Mouse (Mus musculus) gastrocnemius, postnatal 14 days (tissue): ENCODE data around the gene Ifngr1. TPM values are rescaled to one million over a fixed set of nuclear protein-coding genes. Genes with fewer than 3 reads are reported as not detected.
A peak's percentile ranks its signal among the peaks of the same experiment; 100 is the strongest.
"Not testable (repeated sequence)": the region's sequence is repeated elsewhere in the genome, so short reads cannot be mapped to it uniquely, and the experiment has no call there.

Source experiments
- DNase-seq: peaks from one replicate; pipeline ENCODE4 v3.0.0; 2021; ENCODE audit warnings: mixed read lengths
- intact Hi-C: fragments of 180-260 bp; cut with DNase I; formaldehyde crosslinking; loops from one replicate; pipeline ENCODE4 v1.15.1; 2025; ENCODE audit warnings: low total_unique reads
- total RNA-seq, 2 experiments: library from RNA; stranded (reverse); gene quantifications; 2 replicates each; pipeline ENCODE4 v1.2.3; 2021

The Ifngr1 gene
- total RNA-seq, 2 experiments from 2014 or later: 30.3 to 46.9 TPM

GRCm38 (mm10) chr10:19584064-19584463, 7.7 kb upstream of the Ifngr1 start:
- DNase-seq: peak; percentile 21
- intact Hi-C loops: no loop called here

- DNase-seq: no peak
- intact Hi-C loops: no loop called here
These were observed 6.9 kb upstream of the Ifngr1 start for GRCm38 (mm10) chr10:19584846-19585245.

- intact Hi-C loops: no loop called here
- no peak for DNase-seq
These were observed 5.9 kb upstream of the Ifngr1 start for GRCm38 (mm10) chr10:19585860-19586259.

- DNase-seq: no peak
- intact Hi-C loops: no loop called here
These were observed 4.5 kb upstream of the Ifngr1 start for GRCm38 (mm10) chr10:19587281-19587680.

GRCm38 (mm10) chr10:19589626-19590025, 2.1 kb upstream of the Ifngr1 start:
- intact Hi-C loops: no loop called here
- no peak for DNase-seq

- intact Hi-C loops: no loop called here
- no peak for DNase-seq
These were observed 486 bp upstream of the Ifngr1 start for GRCm38 (mm10) chr10:19591286-19591640.

- no peak for DNase-seq
- intact Hi-C loops: no loop called here
These were observed 807 bp downstream of the Ifngr1 start for GRCm38 (mm10) chr10:19592556-19592955.

GRCm38 (mm10) chr10:19593296-19593695, 1.5 kb downstream of the Ifngr1 start:
- no peak for DNase-seq
- intact Hi-C loops: no loop called here

- intact Hi-C loops: no loop called here
- no peak for DNase-seq
These were observed 2.6 kb downstream of the Ifngr1 start for GRCm38 (mm10) chr10:19594201-19594905.

GRCm38 (mm10) chr10:19596866-19597265, 5.1 kb downstream of the Ifngr1 start:
- intact Hi-C loops: no loop called here
- DNase-seq: no peak

GRCm38 (mm10) chr10:19598091-19598490, 6.3 kb downstream of the Ifngr1 start:
- intact Hi-C loops: no loop called here

GRCm38 (mm10) chr10:19599331-19600092, 7.8 kb downstream of the Ifngr1 start:
- intact Hi-C loops: no loop called here
- DNase-seq: no peak

More at GRCm38 (mm10) chr10:19598091-19598490, 6.3 kb downstream of the Ifngr1 start:
- no peak for DNase-seq

- intact Hi-C loops: no loop called here
- no peak for DNase-seq
These were observed 8.3 kb downstream of the Ifngr1 start for GRCm38 (mm10) chr10:19600093-19600420.

GRCm38 (mm10) chr10:19601502-19601901, 9.8 kb downstream of the Ifngr1 start:
- peak; percentile 24 for DNase-seq
- intact Hi-C loops: not testable (repeated sequence)

- intact Hi-C loops: no loop called here
- no peak for DNase-seq
These were observed 11.5 kb downstream of the Ifngr1 start for GRCm38 (mm10) chr10:19603231-19603630.

GRCm38 (mm10) chr10:19609125-19609524, 17.4 kb downstream of the Ifngr1 start:
- intact Hi-C loops: no loop called here
- DNase-seq: no peak

GRCm38 (mm10) chr10:19611616-19612015, 19.9 kb downstream of the Ifngr1 start:
- intact Hi-C loops: no loop called here
- no peak for DNase-seq

- no peak for DNase-seq
- intact Hi-C loops: no loop called here
These were observed 21.5 kb downstream of the Ifngr1 start for GRCm38 (mm10) chr10:19613111-19613753.

- intact Hi-C loops: no loop called here
- DNase-seq: no peak
These were observed 28.0 kb downstream of the Ifngr1 start for GRCm38 (mm10) chr10:19619736-19620135.

- intact Hi-C loops: no loop called here
- DNase-seq: no peak
These were observed 29.8 kb downstream of the Ifngr1 start, which contains the start of gene Il22ra2 for GRCm38 (mm10) chr10:19621408-19622048. Gene Il22ra2, plus strand, starts transcription at chr10:19621998.
